Mouse (Mus musculus): ENCODE results near the gene Irs3.

Irs3 gene

DNA sequence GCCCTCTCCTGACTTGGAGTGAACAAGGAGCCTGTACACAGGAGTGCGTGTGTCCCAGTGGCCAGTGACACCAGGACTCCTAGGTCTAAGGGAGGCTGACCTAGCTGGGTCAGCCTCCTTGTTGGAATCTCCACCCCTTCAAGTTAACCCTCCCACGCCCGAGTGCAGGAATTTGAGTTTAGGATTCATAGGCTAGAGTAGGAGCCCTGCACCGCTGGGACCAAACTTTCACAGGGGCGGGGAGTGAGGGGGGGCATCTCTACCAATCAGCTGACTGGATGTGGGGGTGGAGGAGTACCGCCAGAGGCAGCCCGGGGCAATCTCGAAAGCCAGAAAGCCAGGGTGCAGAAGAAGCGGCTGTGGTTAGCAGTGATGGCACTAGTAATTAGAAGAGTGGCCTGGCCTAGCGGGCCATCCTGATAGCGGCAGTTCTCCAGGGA lies at the start of gene Irs3:
Gene Irs3 (minus strand): TSS at position 63 of the 440 bp plus-strand sequence.
- no peak for DNase-seq

DNA sequence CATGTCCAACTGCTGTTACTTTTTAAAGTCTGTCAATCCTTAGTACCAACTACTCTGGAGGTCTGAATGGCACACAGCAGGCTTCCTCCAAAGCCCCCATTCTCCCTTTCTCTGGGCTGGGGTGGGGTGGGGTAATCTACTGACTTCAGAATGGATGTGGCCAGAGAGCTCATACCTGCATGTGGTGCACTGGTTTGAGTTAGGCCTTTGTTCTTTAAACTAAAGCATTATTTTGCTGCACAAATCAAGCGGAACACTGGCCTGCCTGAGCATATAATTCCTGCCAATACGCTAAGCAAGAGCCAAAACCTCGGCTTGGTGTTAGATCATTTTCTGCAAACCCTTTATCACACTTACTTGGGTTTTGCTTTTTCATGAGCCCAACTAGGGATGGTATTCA lies 49.3 kb upstream of the Irs3 start:
- DNase-seq, result no peak

DNA sequence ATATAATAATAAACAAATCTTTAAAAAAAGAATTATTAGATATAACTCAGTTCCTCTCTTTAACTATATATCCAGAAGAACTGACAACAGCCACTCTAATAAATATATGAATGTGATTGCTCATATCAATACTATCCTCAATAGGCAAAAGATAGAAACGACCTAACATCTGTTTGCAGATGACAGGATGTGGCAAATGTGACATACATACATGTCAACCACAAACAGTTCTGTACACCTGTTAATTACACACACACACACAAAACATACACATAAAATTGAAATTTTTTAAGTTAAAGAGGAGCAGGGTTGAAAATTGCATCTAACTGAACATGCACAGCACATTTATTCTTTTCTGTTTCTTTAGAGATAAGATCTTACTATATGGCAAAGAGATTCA lies 46.4 kb upstream of the Irs3 start:
- DNase-seq, result no peak

DNA sequence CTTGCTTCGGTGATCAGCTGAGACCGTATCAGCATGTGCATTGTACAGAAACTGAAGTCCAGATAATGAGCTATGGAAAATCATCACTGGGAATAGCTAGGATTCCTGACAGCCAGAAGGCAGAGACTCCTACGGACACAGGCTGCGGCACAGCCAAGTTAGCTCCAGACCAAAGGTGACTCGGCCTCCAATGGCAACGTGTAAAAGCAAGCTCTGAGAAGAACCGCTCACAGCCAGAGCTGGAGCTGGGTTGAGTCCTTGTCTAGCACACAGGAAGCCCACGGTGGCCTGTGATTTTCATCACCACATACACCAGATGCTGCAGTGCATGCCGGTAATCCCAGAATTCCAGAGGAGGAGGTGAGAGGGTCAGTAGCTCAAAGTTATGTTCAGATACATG lies 45.0 kb upstream of the Irs3 start:
- no peak for DNase-seq

- no peak for DNase-seq
These were observed 44.5 kb upstream of the Irs3 start for GRCm38 (mm10) chr5:137689974-137690373.

- DNase-seq, result peak; percentile 93
These were observed 40.7 kb upstream of the Irs3 start for GRCm38 (mm10) chr5:137686127-137686790.

- DNase-seq, result no peak
These were observed 40.1 kb upstream of the Irs3 start for GRCm38 (mm10) chr5:137685653-137686052.

GRCm38 (mm10) chr5:137684294-137685123 lies 39.0 kb upstream of the Irs3 start, which contains the start of gene Agfg2:
Gene Agfg2 (minus strand): TSS chr5:137684726.
- peak; percentile 100 for DNase-seq

DNA sequence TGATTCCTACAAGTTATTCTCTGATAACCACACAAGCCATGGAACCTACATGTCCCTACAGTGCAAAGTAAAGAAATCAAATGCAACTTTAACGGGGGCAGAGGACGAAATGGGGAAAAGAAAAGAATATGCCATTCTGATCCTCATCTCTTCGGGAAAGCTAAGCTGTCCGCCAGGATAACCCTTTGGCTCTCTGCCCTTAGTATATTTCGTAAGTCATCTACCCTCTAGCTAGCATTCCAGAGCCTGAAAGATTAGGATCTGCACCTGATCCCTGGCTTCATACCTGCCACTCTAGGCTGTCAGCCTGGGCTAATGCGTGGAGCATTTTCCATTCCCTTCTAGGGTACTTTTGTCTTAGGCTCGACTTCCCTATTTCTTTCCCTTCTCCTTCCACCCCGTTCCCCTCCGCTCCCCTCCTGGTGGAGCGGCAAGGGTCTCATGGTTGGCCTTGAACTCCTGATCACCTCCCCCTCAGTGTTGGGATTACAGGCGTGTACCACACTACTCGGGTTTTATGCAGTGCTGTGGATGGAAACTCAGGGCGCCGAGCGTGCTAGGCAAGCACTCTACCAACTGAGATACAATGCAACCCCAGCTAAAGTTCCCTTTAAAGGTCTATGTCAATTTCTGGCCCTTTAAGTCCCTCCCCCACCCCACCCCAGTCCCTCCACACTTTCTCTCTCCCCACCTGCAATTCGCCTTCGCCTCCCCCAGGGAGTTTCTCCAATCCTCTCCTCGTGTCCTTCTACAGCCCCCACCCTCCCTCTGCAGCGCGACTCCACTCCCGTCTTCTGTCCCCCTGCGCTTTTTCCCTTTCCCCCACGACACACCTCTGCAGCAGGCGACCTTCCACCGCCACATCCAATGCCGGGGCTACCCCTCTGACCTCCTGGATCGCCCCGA lies 38.1 kb upstream of the Irs3 start:
- DNase-seq, result peak; percentile 55

- DNase-seq, result no peak
These were observed 37.0 kb upstream of the Irs3 start for GRCm38 (mm10) chr5:137682526-137682925.

- no peak for DNase-seq
These were observed 34.2 kb upstream of the Irs3 start for GRCm38 (mm10) chr5:137679726-137680125.

- no peak for DNase-seq
These were observed 33.2 kb upstream of the Irs3 start for GRCm38 (mm10) chr5:137678736-137679135.

- no peak for DNase-seq
These were observed 32.3 kb upstream of the Irs3 start for GRCm38 (mm10) chr5:137677859-137678258.

DNA sequence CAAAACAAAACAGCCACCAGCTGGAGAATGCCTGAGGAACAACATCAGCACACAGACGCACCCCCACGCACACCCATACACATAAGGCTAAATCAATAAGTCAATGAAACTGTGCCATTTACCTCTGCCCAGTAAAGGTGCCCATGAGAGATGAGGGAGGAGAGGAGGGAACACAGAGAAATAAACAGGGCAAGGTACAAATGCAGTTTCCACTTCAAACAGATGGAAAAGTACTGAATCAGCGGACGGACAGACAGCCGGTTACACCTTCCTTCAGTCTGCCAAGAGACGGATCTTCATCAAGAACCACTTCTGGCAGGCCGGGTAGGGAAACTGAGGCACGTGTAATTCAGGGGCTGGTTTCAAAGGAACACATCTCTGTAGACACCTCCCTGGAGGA lies 29.3 kb upstream of the Irs3 start:
- DNase-seq, result no peak

GRCm38 (mm10) chr5:137673015-137673414 lies 27.5 kb upstream of the Irs3 start:
- peak; percentile 52 for DNase-seq

DNA sequence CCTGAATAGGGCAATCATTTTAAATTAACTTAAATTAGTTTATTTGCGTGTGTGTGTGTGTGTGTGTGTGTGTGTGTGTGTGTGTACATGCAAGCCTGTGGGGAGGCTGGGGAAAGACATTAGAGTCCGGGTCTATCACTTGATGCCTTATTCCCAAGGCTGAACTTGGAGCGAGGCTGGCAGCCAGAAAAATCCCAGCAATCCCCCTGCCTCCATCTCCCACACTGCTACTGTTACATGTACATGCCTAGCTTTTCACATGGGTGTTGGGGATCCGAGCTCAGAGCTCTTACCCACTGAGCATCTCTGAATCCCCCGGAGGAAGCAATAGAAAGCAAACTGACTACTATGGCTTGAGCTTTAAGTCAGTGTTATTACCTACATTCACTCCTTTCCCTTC lies 26.8 kb upstream of the Irs3 start:
- no peak for DNase-seq

- peak; percentile 27 for DNase-seq
These were observed 26.1 kb upstream of the Irs3 start for GRCm38 (mm10) chr5:137671443-137672240.

DNA sequence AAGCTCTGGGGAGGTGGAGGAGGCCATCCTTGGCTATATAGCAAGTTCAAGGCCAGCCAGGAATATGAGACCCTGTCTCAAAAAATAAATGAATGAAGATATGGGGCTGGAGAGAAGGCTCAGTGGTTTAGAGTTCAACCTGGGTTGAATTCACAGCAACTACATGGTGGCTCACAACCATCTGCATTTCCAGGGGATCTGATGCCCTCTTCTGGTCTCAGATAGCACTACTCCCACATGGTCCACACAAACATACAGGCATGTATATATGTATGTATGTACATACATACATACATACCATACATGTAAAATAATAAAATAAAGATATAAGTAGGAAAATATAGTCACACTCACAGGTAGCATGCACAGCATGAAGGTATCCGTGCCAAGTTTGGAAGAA lies 24.7 kb upstream of the Irs3 start:
- no peak for DNase-seq

GRCm38 (mm10) chr5:137668971-137669370 lies 23.5 kb upstream of the Irs3 start:
- DNase-seq, result no peak

- DNase-seq, result no peak
These were observed 17.5 kb upstream of the Irs3 start for GRCm38 (mm10) chr5:137663057-137663456.

DNA sequence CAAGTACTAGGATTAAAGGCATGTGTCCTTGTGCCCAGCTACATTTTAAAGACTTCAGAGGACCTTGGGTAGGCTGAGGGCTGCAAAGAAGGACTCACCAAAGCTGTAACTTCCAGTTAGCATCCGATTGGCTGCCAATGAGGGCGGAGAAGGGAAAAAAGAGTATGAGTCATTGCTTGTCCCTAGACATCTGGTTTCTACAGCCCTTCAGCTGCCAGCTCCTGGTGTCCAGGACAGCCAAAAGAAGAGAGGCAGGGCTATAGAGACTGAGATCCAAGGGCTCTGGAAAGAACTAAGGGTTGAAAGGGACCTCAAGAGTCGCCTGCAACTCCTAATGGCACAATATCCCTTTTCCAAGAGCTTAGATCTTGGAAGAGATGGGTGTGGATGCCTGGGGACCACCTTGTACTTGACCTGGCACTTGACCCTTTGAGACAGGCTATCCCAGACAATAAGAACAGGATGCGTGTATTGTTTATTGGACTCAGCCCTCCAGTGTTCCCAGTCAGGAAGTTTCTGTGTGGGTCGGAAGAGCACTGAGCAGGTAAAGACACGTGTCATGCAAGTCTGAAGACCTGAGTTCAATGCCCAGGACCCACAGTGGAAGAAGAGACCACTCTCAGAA lies 14.7 kb upstream of the Irs3 start:
- DNase-seq, result no peak

GRCm38 (mm10) chr5:137656977-137657376 lies 11.5 kb upstream of the Irs3 start:
- DNase-seq, result peak; percentile 61

Data from liver (tissue).